Mouse (Mus musculus) G1E (cell line): ENCODE measurements around the gene Cbx5.

ENCODE experiments used
- CTCF ChIP-seq: IDR thresholded peaks from 2 replicates; pipeline ENCODE4 v1.5.1; 2012; ENCODE audit warnings: low read depth, low read length, inconsistent platforms, mixed read lengths
- GATA1 ChIP-seq: IDR thresholded peaks from 2 replicates; pipeline ENCODE4 v1.6.1; 2012; ENCODE audit warnings: borderline replicate concordance, low read length, inconsistent platforms, mixed read lengths

DNA sequence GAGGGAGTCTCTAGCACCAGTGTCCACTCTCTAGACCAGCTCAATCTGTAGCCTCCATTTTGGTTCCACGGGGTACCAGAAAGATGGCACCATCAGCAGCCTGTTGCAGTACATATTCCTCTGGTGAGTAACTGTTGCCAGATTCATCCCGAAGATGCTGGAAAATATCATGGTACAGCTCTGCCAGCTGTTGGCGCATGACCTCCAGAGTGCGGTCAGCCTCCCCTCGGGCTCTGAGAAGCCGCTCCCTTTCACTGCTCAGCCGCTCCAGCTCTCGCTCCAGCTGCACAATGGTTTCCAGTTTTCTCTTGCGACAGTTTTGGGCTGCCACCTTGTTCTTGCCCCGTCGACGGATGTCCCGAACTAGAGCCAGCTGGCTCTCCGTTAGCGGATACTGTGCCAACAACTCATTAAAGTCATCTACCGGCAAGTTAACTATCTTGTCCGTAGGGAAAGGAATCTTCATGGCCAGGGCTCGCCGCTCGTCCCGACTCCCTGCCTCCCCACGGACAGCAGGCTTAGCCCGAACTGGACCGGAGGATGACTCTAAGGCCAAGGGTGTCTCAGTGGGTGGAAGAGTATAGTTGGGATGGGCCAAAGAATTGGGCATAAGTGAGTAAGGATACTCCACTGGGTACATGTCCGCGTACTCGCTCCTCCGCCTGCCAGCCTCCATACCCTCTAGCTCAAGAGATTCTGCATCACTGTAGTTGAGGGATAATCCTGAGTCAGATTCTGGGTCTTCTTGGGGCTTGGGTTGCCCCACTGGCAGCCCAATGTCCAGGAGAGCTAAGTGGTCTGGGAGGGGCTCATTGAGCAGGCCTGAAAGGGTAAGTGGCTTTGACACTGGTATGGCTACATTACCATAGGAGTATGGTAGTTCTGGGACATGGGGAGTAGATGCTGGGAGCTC lies 9.0 kb upstream of the Cbx5 start:
- no peak for TF ChIP-seq CTCF
- TF ChIP-seq GATA1 = no peak
